Mouse (Mus musculus): ENCODE data around the gene Grm4. TPM values are rescaled to one million over a fixed set of nuclear protein-coding genes. Genes with fewer than 3 reads are reported as not detected.

Grm4 gene
- total and polyA plus RNA-seq, 3 experiments: not detected

- Histone ChIP-seq H3K27me3 (replicated peaks) (peaks cover 93% of the 10 kb centered on the region), H3K9me3 (replicated peaks; ENCODE audit: low read length) (no peaks in the 10 kb centered on the region)
Observed at GRCm38 (mm10) chr17:27435225-27435624, 86.0 kb downstream of the Grm4 start.

DNA sequence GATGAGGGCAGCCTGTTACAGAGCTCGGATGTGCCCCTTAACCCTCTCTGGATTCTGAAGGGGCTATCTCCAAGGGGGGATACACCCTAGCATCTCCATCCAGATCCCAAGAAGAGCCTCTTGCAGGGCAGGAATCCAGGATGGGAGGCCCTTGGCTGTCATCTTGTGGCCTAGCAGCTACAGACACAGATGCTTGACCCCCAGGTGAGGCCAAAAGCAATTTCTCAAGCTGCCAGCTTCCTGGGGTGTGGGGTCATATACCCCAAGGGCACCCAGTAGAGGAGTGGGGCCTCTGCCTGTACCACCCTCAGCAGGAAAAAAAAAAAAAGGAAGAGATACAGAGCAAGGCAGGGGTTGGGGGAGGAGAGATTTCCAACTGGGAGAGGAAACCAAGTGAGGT is 87.1 kb downstream of the Grm4 start:
- TF ChIP-seq USF1 (IDR thresholded peaks at IDR 0.05; ENCODE audit: low read depth, low read length): no peak
- TF ChIP-seq MAZ (IDR thresholded peaks at IDR 0.05; ENCODE audit: low read depth, low read length): no peak
- no peak for TF ChIP-seq SMC3 (IDR thresholded peaks at IDR 0.05; ENCODE audit: low read depth, low read length)
- no peak for TF ChIP-seq ELF1 (IDR thresholded peaks at IDR 0.05; ENCODE audit: low read depth, low read length)
- TF ChIP-seq RAD21 (IDR thresholded peaks at IDR 0.05; ENCODE audit: low read depth, low read length): no peak
- TF ChIP-seq JUN (IDR thresholded peaks at IDR 0.05; ENCODE audit: insufficient read depth, low read depth, low read length): no peak
- no peak for TF ChIP-seq MEF2A (IDR thresholded peaks at IDR 0.05; ENCODE audit: borderline replicate concordance, low read depth, low read length)
- TF ChIP-seq KAT2A (IDR thresholded peaks at IDR 0.05; ENCODE audit: insufficient replicate concordance, low read length): no peak
- TF ChIP-seq MAFK (IDR thresholded peaks at IDR 0.05; ENCODE audit: insufficient replicate concordance, low read length): no peak
- no peak for TF ChIP-seq POLR2AphosphoS2 (IDR thresholded peaks at IDR 0.05; ENCODE audit: low read depth, low read length)
- no peak for TF ChIP-seq NELFE (IDR thresholded peaks at IDR 0.05; ENCODE audit: low read depth, low read length)
- TF ChIP-seq MAX (IDR thresholded peaks at IDR 0.05; ENCODE audit: low read length): no peak
- no peak for TF ChIP-seq ZMIZ1 (IDR thresholded peaks at IDR 0.05; ENCODE audit: low read depth, low read length)
- TF ChIP-seq E2F4 (IDR thresholded peaks at IDR 0.05; ENCODE audit: insufficient replicate concordance, low read depth, low read length): no peak
- TF ChIP-seq BHLHE40 (IDR thresholded peaks at IDR 0.05; ENCODE audit: low read depth, low read length): no peak
- TF ChIP-seq NRF1 (IDR thresholded peaks at IDR 0.05; ENCODE audit: low read depth, low read length): no peak
- TF ChIP-seq RCOR1 (conservative IDR thresholded peaks at IDR 0.05; ENCODE audit: low read depth, low read length): no peak
- Histone ChIP-seq H3K4me2 (ENCODE audit: insufficient read depth, low read depth, poor library complexity, severe bottlenecking) (no peak overlapping the region), H3K36me3 (replicated peaks in 1 of 2; ENCODE audit: control insufficient read depth in 1 of 2, insufficient read depth in 1 of 2, low read length in 1 of 2) (no peaks in the 10 kb centered on the region), H3K27ac (ENCODE audit: insufficient read depth, low read depth) (no peak overlapping the region), H3K9me3 (replicated peaks; ENCODE audit: low read length) (peaks cover 5% of the 10 kb centered on the region), H3K27me3 (replicated peaks) (peaks cover 91% of the 10 kb centered on the region), H3K4me1 (ENCODE audit: control insufficient read depth in 1 of 2, insufficient read depth in 2 of 2) (no peaks in the 10 kb centered on the region), H3K9ac (ENCODE audit: insufficient read depth, low read depth) (no peak overlapping the region), H3K79me2 (replicated peaks; ENCODE audit: control insufficient read depth, extremely low read depth, insufficient read depth, poor library complexity, severe bottlenecking) (no peaks in the 10 kb centered on the region), H3K4me3 (replicated peaks in 1 of 3; ENCODE audit: low read depth in 2 of 3, low read length in 2 of 3, poor library complexity in 1 of 3) (no peak overlapping the region)
- in situ Hi-C loops (cut with MboI; ENCODE audit: low pct_ligation_motif_present, low pct_unique_long_range_greater_than_20kb, low sequenced_read_pairs): no loop called here
- DNase-seq (ENCODE audit: extremely low read depth): no peak
- dilution Hi-C loops (cut with MboI; ENCODE audit: extremely low pct_ligation_motif_present, extremely low pct_unique_long_range_greater_than_20kb, low sequenced_read_pairs): no loop called here

More at GRCm38 (mm10) chr17:27435225-27435624, 86.0 kb downstream of the Grm4 start:
- in situ Hi-C loops (cut with MboI; ENCODE audit: low pct_ligation_motif_present, low pct_unique_long_range_greater_than_20kb, low sequenced_read_pairs): no loop called here
- TF ChIP-seq ZMIZ1 (IDR thresholded peaks at IDR 0.05; ENCODE audit: low read depth, low read length) (no peak), CHD1 (IDR thresholded peaks at IDR 0.05; ENCODE audit: low read depth, low read length) (no peak), MEF2A (IDR thresholded peaks at IDR 0.05; ENCODE audit: borderline replicate concordance, low read depth, low read length) (no peak), MXI1 (IDR thresholded peaks at IDR 0.05; ENCODE audit: low read depth, low read length) (no peak), ZC3H11A (IDR thresholded peaks at IDR 0.05; ENCODE audit: low read depth, low read length) (no peak), POLR2AphosphoS2 (IDR thresholded peaks at IDR 0.05; ENCODE audit: low read depth, low read length) (no peak), JUND (conservative IDR thresholded peaks at IDR 0.05; ENCODE audit: low read depth, low read length) (no peak), MYC (IDR thresholded peaks at IDR 0.05; ENCODE audit: low read depth, low read length) (no peak), SMC3 (IDR thresholded peaks at IDR 0.05; ENCODE audit: low read depth, low read length) (no peak), CTCF (conservative IDR thresholded peaks at IDR 0.05 in 1 of 2, IDR thresholded peaks at IDR 0.05 in 1 of 2; ENCODE audit: low read depth in 2 of 2, low read length in 2 of 2) (no peak), MAX (IDR thresholded peaks at IDR 0.05; ENCODE audit: low read length) (no peak), HCFC1 (IDR thresholded peaks at IDR 0.05; ENCODE audit: low read depth, low read length) (no peak), USF2 (conservative IDR thresholded peaks at IDR 0.05; ENCODE audit: low read depth, low read length) (no peak), GABPA (IDR thresholded peaks at IDR 0.05; ENCODE audit: insufficient replicate concordance, low read depth, low read length) (no peak), RCOR1 (conservative IDR thresholded peaks at IDR 0.05; ENCODE audit: low read depth, low read length) (no peak), SIN3A (IDR thresholded peaks at IDR 0.05; ENCODE audit: low read length) (no peak), IRF4 (IDR thresholded peaks at IDR 0.05; ENCODE audit: low read depth, low read length) (no peak)
- Histone ChIP-seq H3K36me3 (replicated peaks in 1 of 2; ENCODE audit: control insufficient read depth in 1 of 2, insufficient read depth in 1 of 2, low read length in 1 of 2) (no peaks in the 10 kb centered on the region), H3K27ac (ENCODE audit: insufficient read depth, low read depth) (no peak overlapping the region), H3K9ac (ENCODE audit: insufficient read depth, low read depth) (no peak overlapping the region), H3K4me2 (ENCODE audit: insufficient read depth, low read depth, poor library complexity, severe bottlenecking) (no peak overlapping the region), H3K79me2 (replicated peaks; ENCODE audit: control insufficient read depth, extremely low read depth, insufficient read depth, poor library complexity, severe bottlenecking) (no peaks in the 10 kb centered on the region), H3K4me1 (ENCODE audit: control insufficient read depth in 1 of 2, insufficient read depth in 2 of 2) (no peaks in the 10 kb centered on the region), H3K4me3 (replicated peaks in 1 of 3; ENCODE audit: low read depth in 2 of 3, low read length in 2 of 3, poor library complexity in 1 of 3) (no peak overlapping the region)
- DNase-seq (ENCODE audit: extremely low read depth): no peak
- dilution Hi-C loops (cut with MboI; ENCODE audit: extremely low pct_ligation_motif_present, extremely low pct_unique_long_range_greater_than_20kb, low sequenced_read_pairs): no loop called here

Measured in CH12.LX (cell line).